Mouse (Mus musculus) thymus, adult 2 months (tissue): ENCODE measurements around the gene Hspa1b.

Experiments
- CTCF ChIP-seq: fragments of 200-500 bp; IDR thresholded peaks from 2 replicates; pipeline ENCODE4 v1.5.1; 2012; ENCODE audit warnings: mild to moderate bottlenecking, control low read depth, low read length, moderate library complexity, borderline replicate concordance; ENCODE audit not compliant: control insufficient read depth, poor library complexity, insufficient read depth; ENCODE audit errors: extremely low read depth
- POLR2A ChIP-seq: fragments of 200-500 bp; IDR thresholded peaks from 2 replicates; pipeline ENCODE4 v1.6.1; 2012; ENCODE audit warnings: mild to moderate bottlenecking, low read length, control low read depth, moderate library complexity; ENCODE audit not compliant: control insufficient read depth, poor library complexity, insufficient read depth; ENCODE audit errors: extremely low read depth

DNA sequence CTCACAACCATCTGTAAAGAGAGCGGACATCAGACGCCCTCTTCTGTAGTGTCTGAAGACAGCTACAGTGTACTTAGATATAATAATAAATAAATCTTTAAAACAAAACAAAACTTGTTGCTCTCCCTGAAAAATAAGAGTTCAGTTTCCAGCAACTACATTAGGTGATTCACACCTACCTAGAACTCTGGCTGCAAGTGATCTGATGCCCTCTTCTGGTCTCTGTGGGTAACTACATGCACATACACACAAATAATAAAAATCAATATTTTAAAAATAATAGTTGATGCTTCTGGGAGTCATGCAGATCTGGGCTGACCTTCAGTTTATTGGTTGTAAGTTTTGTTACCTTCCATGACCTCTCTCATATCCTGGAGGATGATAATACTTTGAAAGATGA is 25.2 kb upstream of the Hspa1b start:
- TF ChIP-seq CTCF: no peak
- TF ChIP-seq POLR2A: no peak
